In the genomic region with DNA sequence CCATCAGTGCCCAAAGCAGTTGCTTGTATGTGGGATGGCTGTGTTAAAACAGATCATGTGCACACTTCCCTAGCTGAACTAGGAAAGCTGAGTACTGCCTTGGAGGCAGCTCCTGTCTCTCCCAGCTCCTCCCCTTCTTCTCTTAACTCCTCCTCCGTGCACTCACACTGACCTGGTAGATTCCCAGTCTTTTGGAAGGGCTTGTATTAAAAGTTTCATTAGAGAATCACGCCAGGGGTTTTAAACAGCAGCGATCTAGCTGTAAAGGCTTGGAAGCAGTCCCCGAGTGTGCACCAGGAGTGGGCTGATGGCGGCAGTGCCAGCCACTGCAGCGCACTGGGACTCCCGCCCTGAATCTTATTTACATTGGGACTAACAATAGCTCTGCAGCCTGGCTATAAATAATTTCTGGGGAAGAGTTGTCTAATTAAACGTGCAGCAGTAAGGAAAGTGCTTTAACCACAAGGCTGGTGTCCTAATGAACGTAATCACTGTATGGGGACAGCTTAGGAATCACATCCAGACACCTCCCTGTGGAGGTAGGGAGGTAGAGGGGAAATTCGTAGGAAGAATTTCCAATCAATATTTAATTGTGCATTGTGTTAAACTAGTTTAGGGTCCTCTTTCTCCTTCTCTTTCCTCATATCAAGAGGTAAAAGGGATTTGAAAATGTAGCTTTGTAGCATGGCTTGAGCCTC, we compare ENCODE assay signal across 9 mouse cellular contexts.
DNase-seq lines count a peak whose midpoint lies in the region; ATAC-seq and TF ChIP-seq lines count a peak whose summit lies in the region.
"Had no signal": no experiment of that assay in that cellular context is flagged by ENCODE, and none has a peak within 500 bp of the region (broad histone marks: within the 10 kb centered on the region; RNA-seq: fewer than 3 reads in every experiment).

No protein-coding gene starts in this region.

- no peaks in the 10 kb centered on the region for H3K9me3 ChIP-seq in forebrain, embryonic 13.5 days (replicated peaks)
- H3K9me3 ChIP-seq in intestine, embryonic 14.5 days (ENCODE audit: control insufficient read depth, low read length) = no peaks in the 10 kb centered on the region
- no peaks in the 10 kb centered on the region for H3K9me3 ChIP-seq in midbrain, postnatal 0 days (ENCODE audit: low read length)
- H3K9me3 ChIP-seq: embryonic facial prominence, embryonic 13.5 days had no signal

- no peak for TF ChIP-seq CTCF in midbrain, postnatal 0 days (IDR thresholded peaks at IDR 0.05)

- peak; percentile 2 to 5 for DNase-seq in kidney, postnatal 4 days
- no peak for DNase-seq in kidney, postnatal 10 days
- DNase-seq in intestine, embryonic 14.5 days (ENCODE audit: low spot score) = peak; percentile 51
- DNase-seq in midbrain, postnatal 0 days (ENCODE audit: low spot score) = peak; percentile 53
- DNase-seq in ovary, postnatal 10 days (ENCODE audit: low spot score) = no peak
- DNase-seq in urinary bladder, adult 18-20 months (ENCODE audit: low spot score in 2 of 2) = no peak
- no peak for DNase-seq in T-cell, adult 2 months (ENCODE audit: low spot score)

- ATAC-seq in forebrain, embryonic 13.5 days = peak; percentile 78; the same call in 1 of the 2 replicates
- no peak for ATAC-seq in intestine, embryonic 14.5 days (replicated peaks; ENCODE audit: low FRiP score, low TSS enrichment, low read depth)
- no peak for ATAC-seq in midbrain, postnatal 0 days (ENCODE audit: low FRiP score)

- no peaks in the 10 kb centered on the region for H3K27me3 ChIP-seq in forebrain, embryonic 13.5 days
- no peaks in the 10 kb centered on the region for H3K27me3 ChIP-seq in intestine, embryonic 14.5 days (replicated peaks; ENCODE audit: control insufficient read depth, insufficient read depth, low read length)
- no peaks in the 10 kb centered on the region for H3K27me3 ChIP-seq in midbrain, postnatal 0 days (ENCODE audit: insufficient read depth, low read length)
- H3K27me3 ChIP-seq: embryonic facial prominence, embryonic 13.5 days had no signal

- no peaks in the 10 kb centered on the region for H3K36me3 ChIP-seq in forebrain, embryonic 13.5 days (ENCODE audit: poor library complexity, severe bottlenecking)
- H3K36me3 ChIP-seq in intestine, embryonic 14.5 days (ENCODE audit: control insufficient read depth, insufficient read depth, low read length) = no peaks in the 10 kb centered on the region
- H3K36me3 ChIP-seq in midbrain, postnatal 0 days (ENCODE audit: insufficient read depth, low read length) = no peaks in the 10 kb centered on the region
- H3K36me3 ChIP-seq: embryonic facial prominence, embryonic 13.5 days had no signal

- 0 out of 2 replicates have a peak overlapping the region, but pooled peaks have one; percentile 10 for H3K9ac ChIP-seq in forebrain, embryonic 13.5 days
- no peak overlapping the region for H3K9ac ChIP-seq in intestine, embryonic 14.5 days (ENCODE audit: low read length)
- 0 out of 2 replicates have a peak overlapping the region, but pooled peaks have one; percentile 24 for H3K9ac ChIP-seq in midbrain, postnatal 0 days (replicated peaks; ENCODE audit: low read length, poor library complexity, severe bottlenecking)
- H3K9ac ChIP-seq: embryonic facial prominence, embryonic 13.5 days had no signal

- H3K4me3 ChIP-seq in forebrain, embryonic 13.5 days = 0 out of 2 replicates have a peak overlapping the region, but pooled peaks have one; percentile 16
- 0 out of 2 replicates have a peak overlapping the region, but pooled peaks have one; percentile 3 for H3K4me3 ChIP-seq in intestine, embryonic 14.5 days (ENCODE audit: low read depth, low read length)
- H3K4me3 ChIP-seq in midbrain, postnatal 0 days (ENCODE audit: low read depth, low read length) = no peak overlapping the region
- H3K4me3 ChIP-seq: embryonic facial prominence, embryonic 13.5 days had no signal

- H3K4me2 ChIP-seq in forebrain, embryonic 13.5 days = peak overlapping the region; percentile 43
- H3K4me2 ChIP-seq in intestine, embryonic 14.5 days (ENCODE audit: low read length) = peak overlapping the region; percentile 36
- peak overlapping the region; percentile 33 for H3K4me2 ChIP-seq in midbrain, postnatal 0 days (ENCODE audit: low read depth, low read length, poor library complexity, severe bottlenecking)
- H3K4me2 ChIP-seq: embryonic facial prominence, embryonic 13.5 days had no signal

- 10% methylated on average over 10 of the region's 10 CpGs for WGBS in forebrain, embryonic 13.5 days
- WGBS in intestine, embryonic 14.5 days = 17% methylated on average over 10 of the region's 10 CpGs
- 28% methylated on average over 10 of the region's 10 CpGs for WGBS in midbrain, postnatal 0 days

- H3K4me1 ChIP-seq in forebrain, embryonic 13.5 days = peaks cover 13% of the 10 kb centered on the region
- 0 out of 2 replicates have a peak, but pooled peaks cover 3% of the 10 kb centered on the region for H3K4me1 ChIP-seq in intestine, embryonic 14.5 days (replicated peaks; ENCODE audit: control insufficient read depth, insufficient read depth, low read length)
- peaks cover 2% of the 10 kb centered on the region; the same call in 1 of the 2 replicates for H3K4me1 ChIP-seq in midbrain, postnatal 0 days (ENCODE audit: insufficient read depth, low read length)
- H3K4me1 ChIP-seq: embryonic facial prominence, embryonic 13.5 days had no signal

- peak overlapping the region; percentile 51 for H3K27ac ChIP-seq in forebrain, embryonic 13.5 days
- no peak overlapping the region for H3K27ac ChIP-seq in intestine, embryonic 14.5 days (ENCODE audit: low read depth)
- H3K27ac ChIP-seq in midbrain, postnatal 0 days (ENCODE audit: low read depth, low read length) = no peak overlapping the region
- H3K27ac ChIP-seq: embryonic facial prominence, embryonic 13.5 days had no signal

Comparison
In these comparisons a context has a peak if more than half of its experiments do, and no peak if none do; other contexts are left out.
1. DNase-seq: peak in kidney, postnatal 4 days (2 of 2), intestine, embryonic 14.5 days (single experiment) and midbrain, postnatal 0 days (single experiment); none in kidney, postnatal 10 days (single experiment), ovary, postnatal 10 days (single experiment), urinary bladder, adult 18-20 months (0 of 2) and T-cell, adult 2 months (single experiment).
2. Peak in every context shown above with its lines, with median percentiles within 50 percentile points of each other: H3K4me2 ChIP-seq.